Mouse (Mus musculus) gastrocnemius, postnatal 25 days (tissue): ENCODE data around the gene Dusp1. TPM values are rescaled to one million over a fixed set of nuclear protein-coding genes. Genes with fewer than 3 reads are reported as not detected.

ENCODE experiments used
- DNase-seq: peaks from one replicate; pipeline ENCODE4 v3.0.0; 2022
- total RNA-seq, 2 experiments: library from RNA; stranded (reverse); gene quantifications; 1 replicate in 1 of 2; 2 replicates in 1 of 2; pipeline ENCODE4 v1.2.3; 2021

The Dusp1 gene
- total RNA-seq, 2 experiments from 2014 or later, result 49.2 to 82.2 TPM

- DNase-seq, result no peak
Measured at GRCm38 (mm10) chr17:26584063-26584462, 22.1 kb upstream of the Dusp1 start.

- DNase-seq, result no peak
Measured at GRCm38 (mm10) chr17:26583606-26584005, 21.7 kb upstream of the Dusp1 start.

GRCm38 (mm10) chr17:26583056-26583455 is 21.1 kb upstream of the Dusp1 start:
- no peak for DNase-seq

- DNase-seq, result peak; percentile 65
Measured at GRCm38 (mm10) chr17:26582297-26582696, 20.4 kb upstream of the Dusp1 start.

- no peak for DNase-seq
Measured at GRCm38 (mm10) chr17:26580873-26581401, 19.0 kb upstream of the Dusp1 start.

- no peak for DNase-seq
Measured at GRCm38 (mm10) chr17:26579396-26579795, 17.5 kb upstream of the Dusp1 start.

- no peak for DNase-seq
Measured at GRCm38 (mm10) chr17:26578771-26579170, 16.8 kb upstream of the Dusp1 start.

- no peak for DNase-seq
Measured at GRCm38 (mm10) chr17:26578162-26578561, 16.2 kb upstream of the Dusp1 start.

GRCm38 (mm10) chr17:26577309-26577708 is 15.4 kb upstream of the Dusp1 start:
- no peak for DNase-seq

GRCm38 (mm10) chr17:26576833-26577232 is 14.9 kb upstream of the Dusp1 start:
- DNase-seq, result peak; percentile 83

- DNase-seq, result no peak
Measured at GRCm38 (mm10) chr17:26575786-26576690, 14.1 kb upstream of the Dusp1 start.

- no peak for DNase-seq
Measured at GRCm38 (mm10) chr17:26574701-26575100, 12.8 kb upstream of the Dusp1 start.

GRCm38 (mm10) chr17:26574118-26574517 is 12.2 kb upstream of the Dusp1 start:
- DNase-seq, result no peak

- no peak for DNase-seq
Measured at GRCm38 (mm10) chr17:26572265-26572664, 10.3 kb upstream of the Dusp1 start.

- DNase-seq, result no peak
Measured at GRCm38 (mm10) chr17:26571377-26571776, 9.4 kb upstream of the Dusp1 start.

GRCm38 (mm10) chr17:26570651-26571118 is 8.8 kb upstream of the Dusp1 start:
- DNase-seq, result no peak

- DNase-seq, result no peak
Measured at GRCm38 (mm10) chr17:26569594-26570350, 7.8 kb upstream of the Dusp1 start.

- DNase-seq, result no peak
Measured at GRCm38 (mm10) chr17:26567818-26568173, 5.9 kb upstream of the Dusp1 start.

- no peak for DNase-seq
Measured at GRCm38 (mm10) chr17:26567142-26567817, 5.4 kb upstream of the Dusp1 start.

GRCm38 (mm10) chr17:26564439-26564838 is 2.5 kb upstream of the Dusp1 start:
- no peak for DNase-seq

GRCm38 (mm10) chr17:26563476-26563875 is 1.5 kb upstream of the Dusp1 start:
- DNase-seq, result no peak

GRCm38 (mm10) chr17:26562292-26562691 is 364 bp upstream of the Dusp1 start:
- DNase-seq, result no peak
